Mouse (Mus musculus): ENCODE data around the gene Zic1. TPM values are rescaled to one million over a fixed set of nuclear protein-coding genes. Genes with fewer than 3 reads are reported as not detected.
A peak's percentile ranks its signal among the peaks of the same experiment; 100 is the strongest.

The Zic1 gene
- total RNA-seq, 2 experiments from 2014 or later, result 12.1 to 18.4 TPM

GRCm38 (mm10) chr9:91393376-91394068 lies 27.9 kb upstream of the Zic1 start:
- DNase-seq (ENCODE audit: low spot score in 2 of 2), result no peak
- Histone ChIP-seq H3K4me3 (no peak overlapping the region), H3K27ac (no peak overlapping the region)
- no peak for TF ChIP-seq CTCF (conservative IDR thresholded peaks at IDR 0.05)

DNA sequence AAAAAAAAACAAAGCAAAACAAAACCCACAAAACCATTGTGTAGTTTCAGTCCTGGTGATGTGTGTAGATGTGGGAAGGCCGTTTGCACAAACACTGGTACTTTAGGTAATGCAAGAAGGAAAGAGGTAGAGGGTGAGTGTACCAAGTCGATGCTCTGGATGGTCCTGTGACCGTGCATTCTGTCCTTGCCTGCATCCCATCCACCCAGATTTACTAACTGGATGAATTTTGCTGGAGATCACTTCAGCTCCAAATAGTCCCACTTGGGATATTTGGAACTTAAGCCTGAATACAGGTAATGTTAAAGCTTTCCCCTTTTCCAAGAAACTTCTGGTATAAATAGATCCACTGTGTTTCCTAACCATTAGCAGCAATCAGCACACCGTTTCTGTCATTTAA lies 22.6 kb upstream of the Zic1 start:
- Histone ChIP-seq H3K4me3 (no peak overlapping the region), H3K27ac (no peak overlapping the region)
- DNase-seq (ENCODE audit: low spot score in 2 of 2), result no peak
- TF ChIP-seq CTCF (conservative IDR thresholded peaks at IDR 0.05), result no peak

DNA sequence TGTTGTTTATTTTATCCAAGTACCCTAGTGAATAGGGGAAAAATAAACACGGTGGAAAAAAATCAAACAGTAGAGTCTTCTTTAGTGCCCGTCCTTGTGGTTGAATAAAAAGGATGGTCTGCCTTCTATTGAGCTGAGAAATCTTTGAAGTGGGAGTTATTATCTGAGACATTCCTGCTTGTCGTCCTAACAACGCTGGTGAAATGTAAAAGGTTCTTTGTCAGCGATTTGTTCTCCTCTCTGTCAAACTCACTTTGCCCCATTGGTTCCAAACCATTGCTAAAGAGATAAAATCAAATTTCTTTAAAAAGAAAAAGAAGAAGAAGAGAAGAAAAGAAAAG lies 22.1 kb upstream of the Zic1 start:
- H3K4me3 ChIP-seq, result no peak overlapping the region
- no peak for TF ChIP-seq CTCF (conservative IDR thresholded peaks at IDR 0.05)
- H3K27ac ChIP-seq, result no peak overlapping the region
- DNase-seq (ENCODE audit: low spot score in 2 of 2), result no peak

GRCm38 (mm10) chr9:91386891-91387739 lies 21.5 kb upstream of the Zic1 start:
- Histone ChIP-seq H3K4me3 (no peak overlapping the region), H3K27ac (peak overlapping the region; percentile 20; the same call in 1 of the 2 replicates)
- TF ChIP-seq CTCF (conservative IDR thresholded peaks at IDR 0.05), result no peak
- no peak for DNase-seq (ENCODE audit: low spot score in 2 of 2)

DNA sequence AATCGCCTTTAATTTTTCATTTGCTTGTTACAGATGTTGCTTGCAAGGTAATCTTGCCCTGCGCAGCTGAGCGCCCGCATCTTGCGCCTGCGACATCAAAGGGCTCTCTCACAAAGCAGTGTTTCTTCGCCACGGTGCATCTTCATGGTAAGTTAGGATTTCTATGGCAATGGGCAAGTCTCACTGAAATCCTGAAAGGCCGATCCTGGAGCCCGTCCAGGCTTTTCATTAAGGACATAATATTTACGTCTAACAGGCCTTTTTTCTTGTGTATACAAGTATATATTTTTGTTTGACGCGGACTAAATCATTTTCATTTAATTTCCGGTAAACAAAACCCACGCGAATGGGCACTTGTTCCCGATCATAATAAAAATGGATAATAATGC lies 20.9 kb upstream of the Zic1 start:
- no peak for TF ChIP-seq CTCF (conservative IDR thresholded peaks at IDR 0.05)
- Histone ChIP-seq H3K4me3 (no peak overlapping the region), H3K27ac (peak overlapping the region; percentile 20; the same call in 1 of the 2 replicates)
- no peak for DNase-seq (ENCODE audit: low spot score in 2 of 2)

- DNase-seq (ENCODE audit: low spot score in 2 of 2), result no peak
- Histone ChIP-seq H3K4me3 (no peak overlapping the region), H3K27ac (0 out of 2 replicates have a peak overlapping the region, but pooled peaks have one; percentile 20)
- TF ChIP-seq CTCF (conservative IDR thresholded peaks at IDR 0.05), result no peak
Observed at GRCm38 (mm10) chr9:91385561-91386430, 20.2 kb upstream of the Zic1 start.

DNA sequence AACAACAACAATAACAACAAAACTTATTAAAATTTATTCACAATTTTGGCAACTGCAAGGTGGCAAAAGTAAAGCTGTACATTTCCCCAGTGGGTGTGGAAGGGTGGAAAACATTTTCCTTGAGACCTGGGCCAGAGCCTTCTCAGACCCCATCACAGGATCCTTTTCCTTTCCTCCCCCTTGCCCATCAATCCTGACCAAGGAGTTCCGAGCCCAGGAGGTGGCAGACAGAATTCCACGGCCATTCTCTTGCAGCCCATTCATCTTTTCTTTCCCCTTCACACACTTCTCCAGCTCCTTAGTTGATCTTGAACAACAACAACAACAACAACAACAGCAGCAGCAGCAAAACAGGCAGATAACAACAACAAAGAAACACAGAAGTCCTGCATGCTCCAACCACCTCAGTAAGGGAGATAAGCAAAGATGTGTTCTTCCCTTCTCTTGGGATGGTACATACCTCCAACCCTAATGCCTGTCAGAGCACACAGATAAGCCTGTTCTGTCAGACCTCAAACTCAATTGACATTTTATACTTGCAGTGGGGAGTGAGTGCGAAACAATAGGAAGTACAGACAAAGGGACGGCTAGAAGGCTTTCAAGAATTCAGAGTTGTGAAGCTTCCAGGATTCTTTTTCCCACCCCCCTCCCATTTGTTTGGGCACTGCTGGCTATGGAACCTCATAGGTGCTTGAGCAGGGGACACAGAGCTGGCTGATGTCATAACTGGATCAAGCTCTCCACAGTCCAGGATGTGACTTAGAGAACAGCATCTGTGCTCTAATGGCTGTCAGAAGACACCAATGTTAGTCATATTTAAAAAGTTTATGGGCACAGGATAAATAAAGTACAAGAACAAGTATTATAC lies 19.3 kb upstream of the Zic1 start:
- no peak overlapping the region for H3K4me3 ChIP-seq
- DNase-seq (ENCODE audit: low spot score in 2 of 2), result no peak
- no peak for TF ChIP-seq CTCF (conservative IDR thresholded peaks at IDR 0.05)
- H3K27ac ChIP-seq, result no peak overlapping the region

DNA sequence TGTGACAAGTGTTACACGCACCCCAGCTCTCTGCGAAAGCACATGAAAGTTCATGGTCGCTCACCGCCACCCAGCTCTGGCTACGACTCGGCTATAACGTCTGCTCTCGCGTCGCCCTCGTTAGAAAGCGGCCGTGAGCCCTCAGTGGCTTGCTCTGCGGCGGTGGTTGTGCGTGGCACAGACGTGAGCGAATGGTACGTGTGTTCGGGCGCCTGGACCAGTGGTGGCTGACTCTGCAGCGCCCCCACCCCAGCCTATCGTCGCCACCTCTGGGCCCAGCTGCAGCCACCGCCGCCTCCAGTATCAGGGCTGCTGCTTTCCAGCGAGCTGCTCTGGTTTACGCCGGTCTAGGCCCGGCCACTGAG lies 18.5 kb upstream of the Zic1 start:
- DNase-seq (ENCODE audit: low spot score in 2 of 2), result no peak
- no peak for TF ChIP-seq CTCF (conservative IDR thresholded peaks at IDR 0.05)
- H3K4me3 ChIP-seq, result no peak overlapping the region
- H3K27ac ChIP-seq, result peak overlapping the region; percentile 36; the same call in 1 of the 2 replicates

DNA sequence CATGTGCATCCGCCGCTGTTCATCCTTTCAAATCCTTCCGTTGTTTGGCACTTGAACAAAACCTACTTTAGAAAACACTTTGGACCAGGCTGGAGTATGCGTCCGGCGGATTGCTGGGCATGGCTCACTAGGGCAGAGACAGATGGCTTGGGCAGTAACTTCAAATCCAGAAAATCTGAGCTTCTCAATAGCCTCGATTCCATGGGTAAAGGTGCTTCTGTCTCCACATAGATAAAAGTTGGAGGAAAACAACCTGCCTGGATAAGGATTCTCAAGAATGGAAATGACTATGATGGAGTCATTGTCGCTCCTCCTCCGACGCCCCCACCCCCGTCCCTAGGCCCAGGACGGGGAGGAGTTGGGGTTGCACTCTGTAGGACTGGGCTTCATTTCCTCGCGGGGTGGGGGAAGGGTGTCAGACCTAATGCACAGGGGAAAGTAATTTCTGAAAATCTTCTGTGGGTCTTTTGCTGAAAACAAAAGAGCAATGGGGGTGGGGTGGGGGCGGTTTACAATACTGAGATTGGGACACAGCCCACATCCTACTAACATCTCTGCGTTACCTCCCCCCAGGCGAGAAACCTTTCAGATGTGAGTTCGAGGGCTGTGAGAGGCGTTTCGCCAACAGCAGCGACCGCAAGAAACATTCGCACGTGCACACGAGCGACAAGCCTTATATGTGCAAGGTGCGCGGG lies 18.0 kb upstream of the Zic1 start:
- DNase-seq (ENCODE audit: low spot score in 2 of 2), result no peak
- TF ChIP-seq CTCF (conservative IDR thresholded peaks at IDR 0.05), result no peak
- Histone ChIP-seq H3K27ac (peak overlapping the region; percentile 36; the same call in 1 of the 2 replicates), H3K4me3 (no peak overlapping the region)

DNA sequence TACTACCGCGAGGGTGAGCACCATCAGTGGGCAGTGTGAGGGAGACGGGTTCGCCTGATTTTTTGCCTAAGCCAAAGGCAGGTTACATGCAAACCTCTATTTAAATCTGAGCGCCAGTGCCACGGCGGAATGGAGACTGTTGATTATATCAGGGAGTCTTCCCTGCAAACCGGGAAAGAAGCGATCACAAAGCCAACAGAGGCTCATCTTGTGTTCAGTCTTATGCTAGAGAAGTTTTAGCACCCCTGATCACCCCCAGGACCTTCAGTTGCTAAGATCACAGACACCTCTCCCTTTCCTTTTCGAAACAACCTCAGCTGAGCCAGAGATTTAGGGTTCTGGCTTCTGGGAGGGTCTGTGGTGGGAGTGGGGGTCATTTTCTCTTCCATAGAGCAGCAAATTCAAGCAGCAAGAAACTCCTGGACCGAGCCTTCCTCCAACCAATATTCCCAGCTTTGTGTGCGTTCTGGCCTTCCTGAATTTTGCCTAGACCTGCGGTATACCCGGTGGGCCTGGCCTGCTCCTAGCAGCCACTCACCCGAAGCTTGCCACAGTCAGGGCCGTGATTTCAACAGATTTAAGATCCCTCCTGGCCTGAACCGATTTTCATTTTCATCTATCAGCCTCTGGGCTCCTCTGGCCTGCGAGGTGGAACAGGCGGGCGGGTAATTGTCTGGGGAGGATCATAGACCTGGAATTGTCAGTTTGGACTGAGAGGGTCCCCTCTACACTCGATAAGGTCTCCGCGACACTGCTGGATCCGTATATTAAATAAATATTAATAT lies 17.1 kb upstream of the Zic1 start:
- H3K27ac ChIP-seq, result peak overlapping the region; percentile 32; the same call in 1 of the 2 replicates
- no peak for DNase-seq (ENCODE audit: low spot score in 2 of 2)
- TF ChIP-seq CTCF (conservative IDR thresholded peaks at IDR 0.05), result no peak
- H3K4me3 ChIP-seq, result no peak overlapping the region

DNA sequence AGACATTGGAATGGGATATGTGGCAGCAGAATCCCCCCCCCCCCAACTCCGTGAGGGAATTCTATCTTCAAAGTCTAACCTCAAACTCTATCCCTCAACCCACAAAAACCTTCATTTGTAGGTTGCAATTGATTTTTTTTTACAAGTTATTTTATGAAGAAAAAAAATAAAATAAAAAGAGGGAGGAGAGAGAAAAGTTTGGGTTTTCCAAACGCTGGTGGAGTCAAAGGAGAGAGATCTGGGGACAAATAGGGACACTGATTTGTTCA lies 16.4 kb upstream of the Zic1 start:
- peak overlapping the region; percentile 32; the same call in 1 of the 2 replicates for H3K27ac ChIP-seq
- H3K4me3 ChIP-seq, result no peak overlapping the region; the same call in 1 of the 2 replicates
- no peak for DNase-seq (ENCODE audit: low spot score in 2 of 2)
- no peak for TF ChIP-seq CTCF (conservative IDR thresholded peaks at IDR 0.05)
